In genomic region chr13:90642206-90642823, GRCm38 (mm10) we compare ENCODE assay signal across 12 mouse cellular contexts.
DNase-seq lines count a peak whose midpoint lies in the region; ATAC-seq lines count a peak whose summit lies in the region.
"Had no signal": no experiment of that assay in that cellular context is flagged by ENCODE, and none has a peak within 500 bp of the region (broad histone marks: within the 10 kb centered on the region; RNA-seq: fewer than 3 reads in every experiment).

No protein-coding gene starts in this region.

- WGBS in embryonic facial prominence, embryonic 13.5 days = 29% methylated on average over 5 of the region's 5 CpGs
- WGBS in hindbrain, embryonic 15.5 days = 42% methylated on average over 5 of the region's 5 CpGs
- WGBS in midbrain, embryonic 16.5 days = 44% methylated on average over 5 of the region's 5 CpGs
- WGBS in kidney, embryonic 14.5 days = 77% methylated on average over 5 of the region's 5 CpGs

- H3K4me1 ChIP-seq in embryonic facial prominence, embryonic 13.5 days = peaks cover 23% of the 10 kb centered on the region
- peaks cover 15% of the 10 kb centered on the region for H3K4me1 ChIP-seq in hindbrain, embryonic 15.5 days (replicated peaks)
- peaks cover 16% of the 10 kb centered on the region for H3K4me1 ChIP-seq in midbrain, embryonic 16.5 days (ENCODE audit: control insufficient read depth, insufficient read depth, low read length)
- H3K4me1 ChIP-seq in kidney, embryonic 14.5 days (ENCODE audit: control insufficient read depth, insufficient read depth, low read length) = no peaks in the 10 kb centered on the region

- H3K4me3 ChIP-seq in embryonic facial prominence, embryonic 13.5 days = no peak overlapping the region
- H3K4me3 ChIP-seq in hindbrain, embryonic 15.5 days = no peak overlapping the region
- no peak overlapping the region for H3K4me3 ChIP-seq in midbrain, embryonic 16.5 days (ENCODE audit: low read depth, low read length)
- no peak overlapping the region for H3K4me3 ChIP-seq in kidney, embryonic 14.5 days (ENCODE audit: low read length)

- peak overlapping the region; percentile 75 for H3K27ac ChIP-seq in embryonic facial prominence, embryonic 13.5 days
- peak overlapping the region; percentile 73 for H3K27ac ChIP-seq in hindbrain, embryonic 15.5 days (replicated peaks)
- peak overlapping the region; percentile 81 for H3K27ac ChIP-seq in midbrain, embryonic 16.5 days (ENCODE audit: low read length)
- H3K27ac ChIP-seq in kidney, embryonic 14.5 days (ENCODE audit: low read depth, low read length) = no peak overlapping the region

- H3K9me3 ChIP-seq in embryonic facial prominence, embryonic 13.5 days = no peaks in the 10 kb centered on the region
- no peaks in the 10 kb centered on the region for H3K9me3 ChIP-seq in hindbrain, embryonic 15.5 days
- no peaks in the 10 kb centered on the region for H3K9me3 ChIP-seq in midbrain, embryonic 16.5 days (replicated peaks; ENCODE audit: control insufficient read depth, low read length, poor library complexity, severe bottlenecking)
- no peaks in the 10 kb centered on the region for H3K9me3 ChIP-seq in kidney, embryonic 14.5 days (ENCODE audit: control insufficient read depth, low read length)

- H3K9ac ChIP-seq in embryonic facial prominence, embryonic 13.5 days = no peak overlapping the region
- no peak overlapping the region for H3K9ac ChIP-seq in hindbrain, embryonic 15.5 days
- H3K9ac ChIP-seq in midbrain, embryonic 16.5 days (ENCODE audit: low read depth, low read length) = no peak overlapping the region
- H3K9ac ChIP-seq in kidney, embryonic 14.5 days (ENCODE audit: low read depth, low read length) = no peak overlapping the region

- DNase-seq in embryo, embryonic 10.5 days (ENCODE audit: low spot score) = peak; percentile 55
- DNase-seq in lung, postnatal 25 days (ENCODE audit: low spot score) = no peak
- DNase-seq in adrenal gland, postnatal 25 days = no peak
- DNase-seq: cerebellum, adult 11 months had no signal

- no peak for ATAC-seq in embryonic facial prominence, embryonic 13.5 days (ENCODE audit: insufficient number of reproducible peaks, insufficient read depth, low FRiP score, low TSS enrichment, low read depth)
- ATAC-seq in hindbrain, embryonic 15.5 days (ENCODE audit: low FRiP score, low read depth) = peak; percentile 63
- ATAC-seq in midbrain, embryonic 16.5 days = peak; percentile 46
- no peak for ATAC-seq in kidney, embryonic 14.5 days (ENCODE audit: low FRiP score, low TSS enrichment)
- ATAC-seq: activated CD4-positive, CD25-positive, alpha-beta regulatory T cell, adult 4 months; intestine, postnatal 0 days had no signal

- H3K4me2 ChIP-seq in embryonic facial prominence, embryonic 13.5 days = peak overlapping the region; percentile 3; the same call in 1 of the 2 replicates
- H3K4me2 ChIP-seq in hindbrain, embryonic 15.5 days = no peak overlapping the region
- no peak overlapping the region for H3K4me2 ChIP-seq in midbrain, embryonic 16.5 days (ENCODE audit: low read length)
- no peak overlapping the region for H3K4me2 ChIP-seq in kidney, embryonic 14.5 days (replicated peaks; ENCODE audit: low read depth, low read length)
- H3K4me2 ChIP-seq: heart, embryonic 11.5 days; liver, embryonic 11.5 days had no signal

- H3K27me3 ChIP-seq in embryonic facial prominence, embryonic 13.5 days = no peaks in the 10 kb centered on the region
- no peaks in the 10 kb centered on the region for H3K27me3 ChIP-seq in hindbrain, embryonic 15.5 days
- no peaks in the 10 kb centered on the region for H3K27me3 ChIP-seq in midbrain, embryonic 16.5 days (ENCODE audit: control insufficient read depth, insufficient read depth, low read depth, low read length)
- H3K27me3 ChIP-seq in kidney, embryonic 14.5 days (ENCODE audit: control insufficient read depth, insufficient read depth, low read length) = no peaks in the 10 kb centered on the region

- no peaks in the 10 kb centered on the region for H3K36me3 ChIP-seq in embryonic facial prominence, embryonic 13.5 days
- H3K36me3 ChIP-seq in hindbrain, embryonic 15.5 days = no peaks in the 10 kb centered on the region
- no peaks in the 10 kb centered on the region for H3K36me3 ChIP-seq in midbrain, embryonic 16.5 days (ENCODE audit: control insufficient read depth, insufficient read depth, low read length)
- no peaks in the 10 kb centered on the region for H3K36me3 ChIP-seq in kidney, embryonic 14.5 days (ENCODE audit: control insufficient read depth, insufficient read depth, low read length)

Comparison
In these comparisons a context has a peak if more than half of its experiments do, and no peak if none do; other contexts are left out.
1. ATAC-seq: peak in hindbrain, embryonic 15.5 days (single experiment) and midbrain, embryonic 16.5 days (single experiment); none in embryonic facial prominence, embryonic 13.5 days (single experiment) and kidney, embryonic 14.5 days (single experiment).